Mouse (Mus musculus): ENCODE results near the gene Hrh1. TPM values are rescaled to one million over a fixed set of nuclear protein-coding genes. Genes with fewer than 3 reads are reported as not detected.

The Hrh1 gene
- polyA plus RNA-seq, 1 experiment: 0.66 TPM

- H3K4me3 ChIP-seq (ENCODE audit: insufficient read depth, low read length): no peak overlapping the region
- no peak overlapping the region for H3K27ac ChIP-seq (ENCODE audit: insufficient read depth, low read depth, low read length)
- TF ChIP-seq CTCF (IDR thresholded peaks at IDR 0.05; ENCODE audit: low read depth, low read length) (no peak), POLR2A (IDR thresholded peaks at IDR 0.05; ENCODE audit: borderline replicate concordance, low read depth, low read length) (no peak)
- H3K4me1 ChIP-seq (ENCODE audit: control insufficient read depth, insufficient read depth, low read length): peaks cover 32% of the 10 kb centered on the region
Observed at GRCm38 (mm10) chr6:114455267-114455666, 57.5 kb downstream of the Hrh1 start.

- peaks cover 32% of the 10 kb centered on the region for H3K4me1 ChIP-seq (ENCODE audit: control insufficient read depth, insufficient read depth, low read length)
- TF ChIP-seq CTCF (IDR thresholded peaks at IDR 0.05; ENCODE audit: low read depth, low read length) (no peak), POLR2A (IDR thresholded peaks at IDR 0.05; ENCODE audit: borderline replicate concordance, low read depth, low read length) (no peak)
- H3K27ac ChIP-seq (ENCODE audit: insufficient read depth, low read depth, low read length): no peak overlapping the region
- no peak overlapping the region for H3K4me3 ChIP-seq (ENCODE audit: insufficient read depth, low read length)
Observed at GRCm38 (mm10) chr6:114456255-114457042, 58.7 kb downstream of the Hrh1 start.

GRCm38 (mm10) chr6:114457299-114457698, 59.6 kb downstream of the Hrh1 start:
- Histone ChIP-seq H3K4me3 (ENCODE audit: insufficient read depth, low read length) (no peak overlapping the region), H3K4me1 (ENCODE audit: control insufficient read depth, insufficient read depth, low read length) (peaks cover 32% of the 10 kb centered on the region), H3K27ac (ENCODE audit: insufficient read depth, low read depth, low read length) (no peak overlapping the region)
- TF ChIP-seq POLR2A (IDR thresholded peaks at IDR 0.05; ENCODE audit: borderline replicate concordance, low read depth, low read length) (no peak), CTCF (IDR thresholded peaks at IDR 0.05; ENCODE audit: low read depth, low read length) (no peak)

GRCm38 (mm10) chr6:114458191-114458590, 60.5 kb downstream of the Hrh1 start:
- peak overlapping the region; percentile 0; the same call in 1 of the 2 replicates for H3K4me3 ChIP-seq (ENCODE audit: insufficient read depth, low read length)
- peak overlapping the region; percentile 34 for H3K27ac ChIP-seq (ENCODE audit: insufficient read depth, low read depth, low read length)
- peaks cover 30% of the 10 kb centered on the region for H3K4me1 ChIP-seq (ENCODE audit: control insufficient read depth, insufficient read depth, low read length)
- TF ChIP-seq POLR2A (IDR thresholded peaks at IDR 0.05; ENCODE audit: borderline replicate concordance, low read depth, low read length): no peak
- no peak for TF ChIP-seq CTCF (IDR thresholded peaks at IDR 0.05; ENCODE audit: low read depth, low read length)

- H3K4me1 ChIP-seq (ENCODE audit: control insufficient read depth, insufficient read depth, low read length): peaks cover 30% of the 10 kb centered on the region
- no peak overlapping the region for H3K27ac ChIP-seq (ENCODE audit: insufficient read depth, low read depth, low read length)
- TF ChIP-seq CTCF (IDR thresholded peaks at IDR 0.05; ENCODE audit: low read depth, low read length) (no peak), POLR2A (IDR thresholded peaks at IDR 0.05; ENCODE audit: borderline replicate concordance, low read depth, low read length) (no peak)
- H3K4me3 ChIP-seq (ENCODE audit: insufficient read depth, low read length): no peak overlapping the region
Observed at GRCm38 (mm10) chr6:114459969-114460368, 62.2 kb downstream of the Hrh1 start.

GRCm38 (mm10) chr6:114461536-114461935, 63.8 kb downstream of the Hrh1 start:
- Histone ChIP-seq H3K4me3 (ENCODE audit: insufficient read depth, low read length) (no peak overlapping the region), H3K27ac (ENCODE audit: insufficient read depth, low read depth, low read length) (no peak overlapping the region), H3K4me1 (ENCODE audit: control insufficient read depth, insufficient read depth, low read length) (peaks cover 25% of the 10 kb centered on the region)
- TF ChIP-seq POLR2A (IDR thresholded peaks at IDR 0.05; ENCODE audit: borderline replicate concordance, low read depth, low read length) (no peak), CTCF (IDR thresholded peaks at IDR 0.05; ENCODE audit: low read depth, low read length) (no peak)

- Histone ChIP-seq H3K4me1 (ENCODE audit: control insufficient read depth, insufficient read depth, low read length) (peaks cover 13% of the 10 kb centered on the region), H3K4me3 (ENCODE audit: insufficient read depth, low read length) (no peak overlapping the region), H3K27ac (ENCODE audit: insufficient read depth, low read depth, low read length) (no peak overlapping the region)
- TF ChIP-seq POLR2A (IDR thresholded peaks at IDR 0.05; ENCODE audit: borderline replicate concordance, low read depth, low read length) (no peak), CTCF (IDR thresholded peaks at IDR 0.05; ENCODE audit: low read depth, low read length) (no peak)
Observed at GRCm38 (mm10) chr6:114462747-114463146, 65.0 kb downstream of the Hrh1 start.

- H3K4me3 ChIP-seq (ENCODE audit: insufficient read depth, low read length): no peak overlapping the region
- TF ChIP-seq CTCF (IDR thresholded peaks at IDR 0.05; ENCODE audit: low read depth, low read length) (no peak), POLR2A (IDR thresholded peaks at IDR 0.05; ENCODE audit: borderline replicate concordance, low read depth, low read length) (no peak)
- no peaks in the 10 kb centered on the region for H3K4me1 ChIP-seq (ENCODE audit: control insufficient read depth, insufficient read depth, low read length)
- no peak overlapping the region for H3K27ac ChIP-seq (ENCODE audit: insufficient read depth, low read depth, low read length)
Observed at GRCm38 (mm10) chr6:114473541-114473940, 75.8 kb downstream of the Hrh1 start.

- TF ChIP-seq CTCF (IDR thresholded peaks at IDR 0.05; ENCODE audit: low read depth, low read length) (no peak), POLR2A (IDR thresholded peaks at IDR 0.05; ENCODE audit: borderline replicate concordance, low read depth, low read length) (no peak)
- no peaks in the 10 kb centered on the region for H3K4me1 ChIP-seq (ENCODE audit: control insufficient read depth, insufficient read depth, low read length)
- H3K27ac ChIP-seq (ENCODE audit: insufficient read depth, low read depth, low read length): no peak overlapping the region
Observed at GRCm38 (mm10) chr6:114474059-114474458, 76.3 kb downstream of the Hrh1 start.

GRCm38 (mm10) chr6:114474911-114475310, 77.2 kb downstream of the Hrh1 start:
- Histone ChIP-seq H3K27ac (ENCODE audit: insufficient read depth, low read depth, low read length) (no peak overlapping the region), H3K4me3 (ENCODE audit: insufficient read depth, low read length) (no peak overlapping the region), H3K4me1 (ENCODE audit: control insufficient read depth, insufficient read depth, low read length) (no peaks in the 10 kb centered on the region)
- TF ChIP-seq POLR2A (IDR thresholded peaks at IDR 0.05; ENCODE audit: borderline replicate concordance, low read depth, low read length): no peak
- no peak for TF ChIP-seq CTCF (IDR thresholded peaks at IDR 0.05; ENCODE audit: low read depth, low read length)

More at GRCm38 (mm10) chr6:114474059-114474458, 76.3 kb downstream of the Hrh1 start:
- no peak overlapping the region for H3K4me3 ChIP-seq (ENCODE audit: insufficient read depth, low read length)
